13 mouse cellular contexts compared by ENCODE assay signal in the genomic region with DNA sequence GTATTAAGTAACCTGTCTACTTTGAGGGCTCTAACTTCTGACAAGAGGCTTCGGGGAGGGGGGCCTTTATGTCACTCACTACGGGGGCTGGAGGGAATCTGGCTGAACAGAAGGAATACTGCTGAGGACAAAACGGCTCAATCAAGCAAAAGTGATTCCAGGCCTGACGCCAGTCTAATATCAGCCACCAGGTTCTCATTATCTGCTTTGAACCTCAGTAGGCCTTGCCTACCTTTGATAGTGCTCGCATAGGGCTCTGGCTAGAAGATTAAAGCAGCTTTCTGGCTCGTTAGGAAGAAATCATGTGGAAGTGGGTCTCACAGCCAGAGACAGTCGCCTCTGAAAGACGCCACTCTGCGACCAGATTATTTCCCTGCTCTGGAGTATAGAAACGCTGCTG.
DNase-seq lines count a peak whose midpoint lies in the region; ATAC-seq and TF ChIP-seq lines count a peak whose summit lies in the region.
"Had no signal": no experiment of that assay in that cellular context is flagged by ENCODE, and none has a peak within 500 bp of the region (broad histone marks: within the 10 kb centered on the region; RNA-seq: fewer than 3 reads in every experiment).

No protein-coding gene starts in this region.

- 6% methylated on average over 10 of the region's 10 CpGs for WGBS in forebrain, embryonic 11.5 days
- WGBS in cerebellum, adult 2 months: 7% methylated on average over 10 of the region's 10 CpGs

- peak; percentile 12 to 21 for DNase-seq in layer of hippocampus, postnatal 14 days (ENCODE audit: low spot score in 2 of 2)
- no peak for DNase-seq in layer of hippocampus, adult 9-11 months
- DNase-seq in forebrain, embryonic 11.5 days (ENCODE audit: low spot score): peak; percentile 62
- DNase-seq in hindlimb bud, embryonic 11.5 days (ENCODE audit: extremely low spot score, low read depth, low spot score): peak; percentile 37
- DNase-seq in retina, postnatal 1 day: peak; percentile 73
- no peak for DNase-seq in cerebellum, adult 2 months
- DNase-seq in frontal cortex, adult 2 months (ENCODE audit: extremely low spot score in 1 of 2, low spot score in 1 of 2): no peak
- DNase-seq in cerebellum, adult 18-20 months: no peak
- DNase-seq: adrenal gland, adult 8-10 months; cerebellum, adult 11-12 months; thymus, postnatal 36 days had no signal

- no peak overlapping the region for H3K9ac ChIP-seq in forebrain, embryonic 11.5 days (ENCODE audit: low read length)
- H3K9ac ChIP-seq: liver, embryonic 15.5 days had no signal

- no peak for TF ChIP-seq POLR2A in cerebellum, adult 2 months (IDR thresholded peaks at IDR 0.05; ENCODE audit: borderline replicate concordance, insufficient read depth, low read length)

- no peak overlapping the region; the same call in 1 of the 2 replicates for H3K4me2 ChIP-seq in forebrain, embryonic 11.5 days (ENCODE audit: low read depth, low read length, severe bottlenecking)
- H3K4me2 ChIP-seq: liver, embryonic 15.5 days had no signal

- 0 out of 2 replicates have a peak, but pooled peaks cover 2% of the 10 kb centered on the region for H3K4me1 ChIP-seq in forebrain, embryonic 11.5 days (replicated peaks; ENCODE audit: control insufficient read depth, insufficient read depth, low read length)
- no peaks in the 10 kb centered on the region for H3K4me1 ChIP-seq in cerebellum, adult 2 months (ENCODE audit: control insufficient read depth, insufficient read depth, low read length)
- H3K4me1 ChIP-seq: liver, embryonic 15.5 days had no signal

- no peaks in the 10 kb centered on the region for H3K36me3 ChIP-seq in forebrain, embryonic 11.5 days (ENCODE audit: control insufficient read depth, insufficient read depth, low read length)
- H3K36me3 ChIP-seq: liver, embryonic 15.5 days had no signal

- no peaks in the 10 kb centered on the region for H3K9me3 ChIP-seq in forebrain, embryonic 11.5 days (ENCODE audit: control insufficient read depth, low read length)
- H3K9me3 ChIP-seq: liver, embryonic 15.5 days had no signal

- no peak for TF ChIP-seq CTCF in cerebellum, adult 2 months (IDR thresholded peaks at IDR 0.05; ENCODE audit: borderline replicate concordance, insufficient read depth, low read depth, low read length)

- ATAC-seq in forebrain, embryonic 11.5 days (replicated peaks; ENCODE audit: low FRiP score): peak; percentile 88
- ATAC-seq: intestine, embryonic 16.5 days had no signal

- H3K4me3 ChIP-seq in forebrain, embryonic 11.5 days (ENCODE audit: low read depth, low read length): no peak overlapping the region
- H3K4me3 ChIP-seq in cerebellum, adult 2 months (replicated peaks; ENCODE audit: insufficient read depth, low read depth, low read length): no peak overlapping the region
- H3K4me3 ChIP-seq: liver, embryonic 15.5 days had no signal

- H3K27ac ChIP-seq in forebrain, embryonic 11.5 days (ENCODE audit: low read depth, low read length): no peak overlapping the region
- no peak overlapping the region for H3K27ac ChIP-seq in cerebellum, adult 2 months (ENCODE audit: insufficient read depth, low read length)
- H3K27ac ChIP-seq: liver, embryonic 15.5 days had no signal

- no peaks in the 10 kb centered on the region for H3K27me3 ChIP-seq in forebrain, embryonic 11.5 days (ENCODE audit: control insufficient read depth, insufficient read depth, low read length)
- H3K27me3 ChIP-seq in cerebellum, adult 2 months (ENCODE audit: control insufficient read depth, insufficient read depth, low read length): no peaks in the 10 kb centered on the region; the same call in 1 of the 2 replicates
- H3K27me3 ChIP-seq: liver, embryonic 15.5 days had no signal

Comparison
In these comparisons a context has a peak if more than half of its experiments do, and no peak if none do; other contexts are left out.
1. DNase-seq: peak in layer of hippocampus, postnatal 14 days (2 of 2), forebrain, embryonic 11.5 days (single experiment), hindlimb bud, embryonic 11.5 days (single experiment) and retina, postnatal 1 day (single experiment); none in layer of hippocampus, adult 9-11 months (single experiment), cerebellum, adult 2 months (0 of 2), frontal cortex, adult 2 months (0 of 2) and cerebellum, adult 18-20 months (0 of 2).